Mouse (Mus musculus): ENCODE results near the gene Fbxw9. TPM values are rescaled to one million over a fixed set of nuclear protein-coding genes. Genes with fewer than 3 reads are reported as not detected.

The Fbxw9 gene
- total and polyA plus RNA-seq, 3 experiments, result 7.3 to 21.9 (median 11.7) TPM

GRCm38 (mm10) chr8:85091526-85092090 is 31.8 kb downstream of the Fbxw9 start:
- H3K4me1 ChIP-seq (ENCODE audit: control insufficient read depth in 1 of 2, insufficient read depth in 2 of 2), result no peaks in the 10 kb centered on the region
- no peak for TF ChIP-seq RAD21 (IDR thresholded peaks at IDR 0.05; ENCODE audit: low read depth, low read length)
- no peak for TF ChIP-seq E2F4 (IDR thresholded peaks at IDR 0.05; ENCODE audit: insufficient replicate concordance, low read depth, low read length)
- TF ChIP-seq CHD2 (IDR thresholded peaks at IDR 0.05; ENCODE audit: low read length), result no peak
- TF ChIP-seq NELFE (IDR thresholded peaks at IDR 0.05; ENCODE audit: low read depth, low read length), result no peak
- TF ChIP-seq ETS1 (conservative IDR thresholded peaks at IDR 0.05; ENCODE audit: low read depth, low read length), result no peak
- TF ChIP-seq USF1 (IDR thresholded peaks at IDR 0.05; ENCODE audit: low read depth, low read length), result no peak
- no peak for TF ChIP-seq MXI1 (IDR thresholded peaks at IDR 0.05; ENCODE audit: low read depth, low read length)
- no peak overlapping the region for H3K27ac ChIP-seq (ENCODE audit: insufficient read depth, low read depth)
- H3K4me3 ChIP-seq (replicated peaks in 1 of 3; ENCODE audit: low read depth in 2 of 3, low read length in 2 of 3, poor library complexity in 1 of 3), result no peak overlapping the region
- no peak overlapping the region for H3K9ac ChIP-seq (ENCODE audit: insufficient read depth, low read depth)
- dilution Hi-C loops (cut with MboI; ENCODE audit: extremely low pct_ligation_motif_present, extremely low pct_unique_long_range_greater_than_20kb, low sequenced_read_pairs) (no loop called here), in situ Hi-C loops (cut with MboI; ENCODE audit: low pct_ligation_motif_present, low pct_unique_long_range_greater_than_20kb, low sequenced_read_pairs) (no loop called here)
- no peaks in the 10 kb centered on the region for H3K79me2 ChIP-seq (replicated peaks; ENCODE audit: control insufficient read depth, extremely low read depth, insufficient read depth, poor library complexity, severe bottlenecking)
- no peak for DNase-seq (ENCODE audit: extremely low read depth)
- no peaks in the 10 kb centered on the region for H3K9me3 ChIP-seq (replicated peaks; ENCODE audit: low read length)
- H3K4me2 ChIP-seq (ENCODE audit: insufficient read depth, low read depth, poor library complexity, severe bottlenecking), result no peak overlapping the region
- H3K36me3 ChIP-seq (replicated peaks in 1 of 2; ENCODE audit: control insufficient read depth in 1 of 2, insufficient read depth in 1 of 2, low read length in 1 of 2), result peaks cover 75 to 89% of the 10 kb centered on the region in 2 experiments
- no peaks in the 10 kb centered on the region for H3K27me3 ChIP-seq (replicated peaks)

GRCm38 (mm10) chr8:85095051-85095450 is 35.2 kb downstream of the Fbxw9 start:
- peaks cover 74 to 89% of the 10 kb centered on the region in 2 experiments for H3K36me3 ChIP-seq (replicated peaks in 1 of 2; ENCODE audit: control insufficient read depth in 1 of 2, insufficient read depth in 1 of 2, low read length in 1 of 2)

GRCm38 (mm10) chr8:85095566-85095965 is 35.7 kb downstream of the Fbxw9 start:
- Histone ChIP-seq H3K4me2 (ENCODE audit: insufficient read depth, low read depth, poor library complexity, severe bottlenecking) (no peak overlapping the region), H3K4me1 (ENCODE audit: control insufficient read depth in 1 of 2, insufficient read depth in 2 of 2) (peaks cover 4 to 14% of the 10 kb centered on the region in 2 experiments), H3K79me2 (replicated peaks; ENCODE audit: control insufficient read depth, extremely low read depth, insufficient read depth, poor library complexity, severe bottlenecking) (no peaks in the 10 kb centered on the region), H3K27me3 (replicated peaks) (no peaks in the 10 kb centered on the region), H3K4me3 (replicated peaks in 1 of 3; ENCODE audit: low read depth in 2 of 3, low read length in 2 of 3, poor library complexity in 1 of 3) (no peak overlapping the region), H3K9ac (ENCODE audit: insufficient read depth, low read depth) (no peak overlapping the region), H3K9me3 (replicated peaks; ENCODE audit: low read length) (no peaks in the 10 kb centered on the region), H3K36me3 (replicated peaks in 1 of 2; ENCODE audit: control insufficient read depth in 1 of 2, insufficient read depth in 1 of 2, low read length in 1 of 2) (peaks cover 74 to 89% of the 10 kb centered on the region in 2 experiments), H3K27ac (ENCODE audit: insufficient read depth, low read depth) (no peak overlapping the region)
- no peak for DNase-seq (ENCODE audit: extremely low read depth)
- in situ Hi-C loops (cut with MboI; ENCODE audit: low pct_ligation_motif_present, low pct_unique_long_range_greater_than_20kb, low sequenced_read_pairs), result no loop called here
- dilution Hi-C loops (cut with MboI; ENCODE audit: extremely low pct_ligation_motif_present, extremely low pct_unique_long_range_greater_than_20kb, low sequenced_read_pairs), result no loop called here
- no peak for TF ChIP-seq E2F4 (IDR thresholded peaks at IDR 0.05; ENCODE audit: insufficient replicate concordance, low read depth, low read length)
- no peak for TF ChIP-seq NRF1 (IDR thresholded peaks at IDR 0.05; ENCODE audit: low read depth, low read length)
- no peak for TF ChIP-seq MXI1 (IDR thresholded peaks at IDR 0.05; ENCODE audit: low read depth, low read length)
- no peak for TF ChIP-seq MAX (IDR thresholded peaks at IDR 0.05; ENCODE audit: low read length)
- no peak for TF ChIP-seq UBTF (IDR thresholded peaks at IDR 0.05; ENCODE audit: low read depth, low read length)
- no peak for TF ChIP-seq ZNF384 (IDR thresholded peaks at IDR 0.05; ENCODE audit: low read depth, low read length)
- no peak for TF ChIP-seq IRF4 (IDR thresholded peaks at IDR 0.05; ENCODE audit: low read depth, low read length)
- TF ChIP-seq HCFC1 (IDR thresholded peaks at IDR 0.05; ENCODE audit: low read depth, low read length), result no peak
- TF ChIP-seq CHD1 (IDR thresholded peaks at IDR 0.05; ENCODE audit: low read depth, low read length), result no peak

More at GRCm38 (mm10) chr8:85095051-85095450, 35.2 kb downstream of the Fbxw9 start:
- no peak overlapping the region for H3K9ac ChIP-seq (ENCODE audit: insufficient read depth, low read depth)
- dilution Hi-C loops (cut with MboI; ENCODE audit: extremely low pct_ligation_motif_present, extremely low pct_unique_long_range_greater_than_20kb, low sequenced_read_pairs) (no loop called here), in situ Hi-C loops (cut with MboI; ENCODE audit: low pct_ligation_motif_present, low pct_unique_long_range_greater_than_20kb, low sequenced_read_pairs) (no loop called here)
- no peak for TF ChIP-seq MXI1 (IDR thresholded peaks at IDR 0.05; ENCODE audit: low read depth, low read length)
- TF ChIP-seq MAFK (IDR thresholded peaks at IDR 0.05; ENCODE audit: insufficient replicate concordance, low read length), result no peak
- no peak for TF ChIP-seq RAD21 (IDR thresholded peaks at IDR 0.05; ENCODE audit: low read depth, low read length)
- no peak for TF ChIP-seq JUN (IDR thresholded peaks at IDR 0.05; ENCODE audit: insufficient read depth, low read depth, low read length)
- TF ChIP-seq HCFC1 (IDR thresholded peaks at IDR 0.05; ENCODE audit: low read depth, low read length), result no peak
- H3K4me2 ChIP-seq (ENCODE audit: insufficient read depth, low read depth, poor library complexity, severe bottlenecking), result no peak overlapping the region
- H3K9me3 ChIP-seq (replicated peaks; ENCODE audit: low read length), result no peaks in the 10 kb centered on the region
- peaks cover 0 to 9% of the 10 kb centered on the region in 2 experiments; a peak in 3 of 4 replicates for H3K4me1 ChIP-seq (ENCODE audit: control insufficient read depth in 1 of 2, insufficient read depth in 2 of 2)
- no peak for DNase-seq (ENCODE audit: extremely low read depth)
- H3K27me3 ChIP-seq (replicated peaks), result no peaks in the 10 kb centered on the region
- H3K79me2 ChIP-seq (replicated peaks; ENCODE audit: control insufficient read depth, extremely low read depth, insufficient read depth, poor library complexity, severe bottlenecking), result no peaks in the 10 kb centered on the region
- no peak overlapping the region for H3K4me3 ChIP-seq (replicated peaks in 1 of 3; ENCODE audit: low read depth in 2 of 3, low read length in 2 of 3, poor library complexity in 1 of 3)
- H3K27ac ChIP-seq (ENCODE audit: insufficient read depth, low read depth), result no peak overlapping the region

All from CH12.LX (cell line).